Mouse (Mus musculus) bone marrow, adult 2 months (tissue): ENCODE data around the gene Fam20c.

Experiments used
- CTCF ChIP-seq: fragments of 200-500 bp; IDR thresholded peaks from 2 replicates; pipeline ENCODE4 v1.5.1; 2011; ENCODE audit warnings: low read length, control low read depth; ENCODE audit not compliant: control insufficient read depth, insufficient read depth
- POLR2A ChIP-seq: fragments of 200-500 bp; IDR thresholded peaks from 2 replicates; pipeline ENCODE4 v1.6.1; 2011; ENCODE audit warnings: low read depth, mild to moderate bottlenecking, control low read depth, low read length, borderline replicate concordance; ENCODE audit not compliant: control insufficient read depth

DNA sequence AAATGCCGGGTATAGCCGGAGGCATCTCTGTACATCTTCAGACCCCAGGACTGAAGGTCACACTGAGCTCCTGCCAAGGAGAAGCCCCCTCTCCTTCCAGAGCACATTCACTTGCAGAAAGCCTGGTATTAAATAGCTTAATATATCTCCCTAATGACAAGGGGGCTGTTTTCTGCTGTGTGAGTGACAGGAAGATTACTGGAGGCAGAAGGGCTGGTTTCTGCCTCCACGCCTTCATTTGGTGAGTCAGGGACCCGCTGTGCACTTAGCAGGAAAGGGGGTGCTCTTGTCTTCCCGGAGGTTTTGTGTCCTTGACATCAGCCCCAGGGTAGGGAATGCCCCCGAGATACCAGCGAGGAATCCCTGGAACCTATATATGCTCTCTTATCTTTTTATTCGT is 28.9 kb downstream of the Fam20c start:
- no peak for TF ChIP-seq CTCF
- no peak for TF ChIP-seq POLR2A
